Mouse (Mus musculus) layer of hippocampus, adult 18-20 months (tissue): Measurements from ENCODE around the gene Gm3752. TPM values are rescaled to one million over a fixed set of nuclear protein-coding genes. Genes with fewer than 3 reads are reported as not detected.
"Not testable (repeated sequence)": the region's sequence is repeated elsewhere in the genome, so short reads cannot be mapped to it uniquely, and the experiment has no call there.

Experiments
- DNase-seq, 2 experiments: peaks; one replicate each; pipeline ENCODE4 v3.0.0; 2022; ENCODE audit warnings: low spot score in 2 of 2
- long read RNA-seq: library from polyadenylated mRNA; stranded (forward); transcript quantifications from one replicate; pipeline ENCODE4 v2.0.0, GENCODE M21; 2021
- total RNA-seq, 2 experiments: library from RNA; stranded (reverse); gene quantifications; 2 replicates each; pipeline ENCODE4 v1.2.3; 2021

The Gm3752 gene
- not detected for total RNA-seq
- long read RNA-seq, partial matches to known transcripts, result 0 of 1 reads
- long read RNA-seq, other reads (novel, unspliced or antisense), result 1 of 1 reads

DNA sequence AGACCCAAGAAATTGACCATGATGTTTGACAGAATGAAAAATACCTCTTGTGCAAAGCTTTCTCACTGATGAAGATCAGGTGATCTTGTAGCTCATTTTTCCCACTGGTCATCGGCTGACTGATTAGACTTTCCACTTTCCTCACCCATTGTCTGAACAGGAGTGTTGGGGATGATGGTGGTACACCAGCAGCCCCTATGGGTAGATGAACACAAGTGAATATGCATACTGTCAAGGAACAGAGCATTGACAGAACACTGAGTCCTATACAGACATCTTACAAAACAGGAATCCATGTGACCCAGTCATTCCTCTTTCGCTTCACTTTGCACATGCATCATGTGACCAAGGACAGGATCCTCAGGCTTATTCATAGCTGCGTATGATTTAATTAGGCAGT lies at the start of gene Gm3752:
Gene Gm3752 (minus strand): TSS at position 101 of the 400 bp plus-strand sequence.
- not testable (repeated sequence) for DNase-seq

DNA sequence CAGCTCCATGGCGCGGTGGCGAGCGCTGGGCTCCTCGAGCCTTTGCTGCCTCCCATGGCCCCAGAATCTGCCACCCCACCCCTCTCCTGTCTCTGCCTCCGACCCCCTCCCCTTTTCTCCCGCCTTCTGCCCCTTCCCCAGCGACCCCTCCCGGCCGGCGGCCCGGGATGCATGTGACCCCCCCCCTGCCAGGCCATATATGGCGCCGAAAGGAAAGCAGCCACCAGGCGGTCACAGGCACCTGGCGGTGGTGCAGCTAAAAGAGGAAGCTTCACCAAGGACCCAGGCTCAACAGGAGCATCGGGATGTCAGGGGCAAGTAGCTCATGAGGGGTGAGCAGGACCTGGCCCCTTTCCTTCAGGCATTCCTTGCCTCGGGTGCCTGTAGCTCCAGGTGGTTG lies 5.2 kb upstream of the Gm3752 start:
- DNase-seq, result not testable (repeated sequence)

DNA sequence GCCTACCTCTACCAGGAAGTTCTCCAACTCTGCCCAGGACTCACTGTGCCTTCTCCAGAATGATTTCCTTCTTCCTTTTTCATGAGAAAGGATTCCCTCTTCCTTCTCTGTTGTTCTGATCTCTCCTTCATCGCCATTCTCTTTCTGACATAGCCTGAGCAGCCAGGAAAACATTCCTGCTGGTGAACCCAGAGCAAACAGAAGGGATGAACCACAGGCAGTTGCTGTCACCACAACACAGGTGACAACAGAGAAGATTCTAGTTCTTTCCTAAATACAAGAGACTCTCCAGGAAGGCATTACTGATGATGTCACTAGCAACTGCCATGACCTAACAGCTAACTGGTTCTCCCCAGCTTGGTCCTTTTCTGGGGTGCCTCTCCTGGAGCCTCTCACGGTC lies 32.7 kb downstream of the Gm3752 start, which contains the start of gene Gm3755:
Gene Gm3755 (minus strand): TSS at position 101 of the 400 bp plus-strand sequence.
- not testable (repeated sequence) for DNase-seq

DNA sequence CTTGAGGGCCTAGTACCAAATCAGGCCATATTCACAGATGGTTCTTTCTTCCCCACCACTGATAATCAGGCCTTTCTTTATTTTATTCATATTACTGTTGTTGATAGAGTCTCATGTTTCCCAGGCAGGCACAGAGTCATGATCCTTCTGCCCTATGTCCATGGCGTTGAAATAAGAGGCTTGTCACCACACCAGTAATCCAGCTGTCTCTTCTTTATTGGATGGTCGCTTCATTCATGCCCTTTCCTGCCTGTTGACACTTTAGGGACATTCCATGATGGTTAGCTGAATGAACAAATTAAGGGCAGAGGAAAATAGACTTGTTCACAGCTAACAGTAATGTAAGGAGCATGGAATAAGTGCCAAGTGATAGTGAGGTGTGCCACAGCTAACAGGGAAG lies 61.1 kb downstream of the Gm3752 start:
- not testable (repeated sequence) for DNase-seq

Other genes with a start within 250 kb of the Gm3752 start
- not detected for gene Gm3727, start 219.0 kb downstream of the Gm3752 start, total RNA-seq
- gene Gm3739, start 168.7 kb downstream of the Gm3752 start, total RNA-seq, result under 1 TPM; 0.40 to 0.41 TPM
- not detected for gene Gm5797, start 151.4 kb downstream of the Gm3752 start, total RNA-seq
- not detected for gene Gm8374, start 118.6 kb downstream of the Gm3752 start, total RNA-seq
- under 1 TPM in 1 of 2 experiments, not detected in 1; 0.23 TPM for gene Gm3755, start 32.8 kb downstream of the Gm3752 start, total RNA-seq
- gene Gm3558, start 84.8 kb upstream of the Gm3752 start, total RNA-seq, result 1 to 10 TPM; 7.1 to 8.7 TPM
- not detected for gene Gm10338, start 111.8 kb upstream of the Gm3752 start, total RNA-seq
- gene Gm10128, start 160.2 kb upstream of the Gm3752 start, total RNA-seq, result not detected